Mouse (Mus musculus) cerebellum, adult (tissue): ENCODE measurements at regions not wholly inside any gene's neighbourhood (a gene's known extent, or its start where the extent isn't known, plus 50 kb on each side); places are given as distances from the start of the nearest gene placed in this dataset.
A peak's percentile ranks its signal among the peaks of the same experiment; 100 is the strongest.

Experiments
- ATAC-seq: cut with Nextera tagmentation; 2 replicates; pipeline ENCODE4 v1.9.2; 2017; ENCODE audit warnings: mild to moderate bottlenecking, moderate library complexity, mixed read lengths; ENCODE audit not compliant: insufficient number of reproducible peaks, low FRiP score, low TSS enrichment

- ATAC-seq: no peak
These were observed 310.7 kb downstream of the Prr30 start for GRCm38 (mm10) chr14:100889163-100890157.

GRCm38 (mm10) chr14:100883115-100883514 is 317.0 kb downstream of the Prr30 start:
- no peak for ATAC-seq

GRCm38 (mm10) chr14:100880103-100880502 is 320.0 kb downstream of the Prr30 start:
- ATAC-seq: no peak

- ATAC-seq: no peak
These were observed 332.3 kb downstream of the Prr30 start for GRCm38 (mm10) chr14:100867790-100868189.

- ATAC-seq: no peak
These were observed 335.3 kb downstream of the Prr30 start for GRCm38 (mm10) chr14:100864792-100865191.

- ATAC-seq: no peak
These were observed 336.0 kb downstream of the Prr30 start for GRCm38 (mm10) chr14:100864164-100864563.

GRCm38 (mm10) chr14:100842828-100843227 is 357.3 kb downstream of the Prr30 start:
- ATAC-seq: peak; percentile 72; the same call in 1 of the 2 replicates
